Mouse (Mus musculus) small intestine, adult 2 months (tissue): Measurements from ENCODE around the gene Cstb. TPM values are rescaled to one million over a fixed set of nuclear protein-coding genes. Genes with fewer than 3 reads are reported as not detected.

Experiments
- H3K27ac ChIP-seq: fragments of 200-500 bp; 2 replicates; pipeline ENCODE4 v1.5.1; 2012; ENCODE audit warnings: low read depth, low read length, control low read depth, inconsistent platforms; ENCODE audit not compliant: insufficient read depth
- H3K27me3 ChIP-seq: fragments of 200-500 bp; 2 replicates; pipeline ENCODE4 v1.6.1; 2012; ENCODE audit warnings: mild to moderate bottlenecking, moderate library complexity, low read length, inconsistent platforms; ENCODE audit not compliant: control insufficient read depth, insufficient read depth
- H3K36me3 ChIP-seq: fragments of 200-500 bp; 2 replicates; pipeline ENCODE4 v1.6.1; 2012; ENCODE audit warnings: mild to moderate bottlenecking, low read length, control low read depth, inconsistent platforms; ENCODE audit not compliant: control insufficient read depth, insufficient read depth
- H3K4me1 ChIP-seq: fragments of 200-500 bp; 2 replicates; pipeline ENCODE4 v1.6.1; 2012; ENCODE audit warnings: low read length, inconsistent platforms, mixed read lengths; ENCODE audit not compliant: control insufficient read depth, insufficient read depth, insufficient read length
- H3K4me3 ChIP-seq: fragments of 200-500 bp; 2 replicates; pipeline ENCODE4 v1.5.1; 2012; ENCODE audit warnings: low read depth, mild to moderate bottlenecking, control low read depth, inconsistent platforms, low read length, moderate library complexity
- CTCF ChIP-seq: fragments of 200-500 bp; IDR thresholded peaks from 2 replicates; pipeline ENCODE4 v1.5.1; 2012; ENCODE audit warnings: low read depth, mild to moderate bottlenecking, control low read depth, inconsistent platforms, low read length, moderate library complexity, mixed read lengths; ENCODE audit not compliant: insufficient replicate concordance, insufficient read length; ENCODE audit errors: extremely low read depth
- POLR2A ChIP-seq: fragments of 200-500 bp; IDR thresholded peaks from 2 replicates; pipeline ENCODE4 v1.6.1; 2012; ENCODE audit warnings: low read depth, mild to moderate bottlenecking, control low read depth, inconsistent platforms, low read length, moderate library complexity
- WGBS: fragments of 180-500 bp; shearing (Covaris S2); methylation state at CpG from one replicate; pipeline ENCODE4 v1.1.7; 2018; 5-methylcytosine and 5-hydroxymethylcytosine counted together
- polyA plus RNA-seq: library from polyadenylated mRNA; depleted of rRNA; stranded (reverse); fragments of >200 nt; gene quantifications from 2 replicates; pipeline ENCODE4 v1.2.3, GENCODE M21; 2012

Gene Cstb
- polyA plus RNA-seq, 1 experiment: 21.1 TPM

GRCm38 (mm10) chr10:78418791-78419190, 6.7 kb upstream of the Cstb start:
- Histone ChIP-seq H3K27ac (no peak overlapping the region), H3K36me3 (no peaks in the 10 kb centered on the region), H3K27me3 (no peaks in the 10 kb centered on the region), H3K4me3 (no peak overlapping the region), H3K4me1 (no peaks in the 10 kb centered on the region)
- 71% methylated on average over 2 of the region's 2 CpGs for WGBS
- TF ChIP-seq CTCF (no peak), POLR2A (no peak)

- 86% methylated on average over 2 of the region's 2 CpGs for WGBS
- peaks cover 2% of the 10 kb centered on the region; the same call in 1 of the 2 replicates for H3K4me1 ChIP-seq
- H3K27ac ChIP-seq: no peak overlapping the region
Observed at GRCm38 (mm10) chr10:78420929-78421328, 4.5 kb upstream of the Cstb start.

GRCm38 (mm10) chr10:78422614-78423013, 2.9 kb upstream of the Cstb start:
- H3K4me1 ChIP-seq: peaks cover 5% of the 10 kb centered on the region; the same call in 1 of the 2 replicates
- H3K4me3 ChIP-seq: no peak overlapping the region
- WGBS: 83% methylated on average over 3 of the region's 3 CpGs
- no peaks in the 10 kb centered on the region for H3K36me3 ChIP-seq
- no peaks in the 10 kb centered on the region for H3K27me3 ChIP-seq
- TF ChIP-seq POLR2A (no peak), CTCF (no peak)
- no peak overlapping the region for H3K27ac ChIP-seq

More at GRCm38 (mm10) chr10:78420929-78421328, 4.5 kb upstream of the Cstb start:
- no peaks in the 10 kb centered on the region for H3K27me3 ChIP-seq
- H3K36me3 ChIP-seq: no peaks in the 10 kb centered on the region
- no peak overlapping the region for H3K4me3 ChIP-seq
- TF ChIP-seq CTCF (no peak), POLR2A (no peak)

- Histone ChIP-seq H3K36me3 (peaks cover 2% of the 10 kb centered on the region; the same call in 1 of the 2 replicates), H3K4me3 (peak overlapping the region; percentile 91), H3K27me3 (no peaks in the 10 kb centered on the region), H3K27ac (peak overlapping the region; percentile 43; the same call in 1 of the 2 replicates), H3K4me1 (peaks cover 5% of the 10 kb centered on the region; the same call in 1 of the 2 replicates)
- no peak for TF ChIP-seq POLR2A
- TF ChIP-seq CTCF: no peak
- WGBS: 38% methylated on average over 6 of the region's 6 CpGs
Observed at GRCm38 (mm10) chr10:78426117-78426735, 757 bp downstream of the Cstb start.

DNA sequence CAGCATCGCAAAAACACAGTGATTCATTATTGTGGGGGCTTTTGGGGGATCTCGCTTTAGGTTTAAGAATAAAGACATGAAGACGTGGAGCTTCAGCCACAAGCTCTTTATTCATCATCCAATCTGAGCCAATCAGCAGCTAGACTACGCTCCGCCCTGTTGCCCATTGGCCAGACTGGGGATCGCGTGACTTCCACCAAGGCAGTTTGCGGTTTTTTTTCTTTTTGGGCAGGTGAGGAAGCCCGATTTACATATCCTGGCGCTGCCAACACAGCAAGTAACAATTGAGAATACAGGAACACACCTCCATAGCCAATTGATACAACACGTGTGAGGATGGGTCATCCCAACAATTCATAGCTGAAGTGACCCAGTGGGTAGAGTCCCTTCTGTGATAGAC, 2.6 kb downstream of the Cstb start:
- 96% methylated on average over 11 of the region's 11 CpGs for WGBS
- no peak for TF ChIP-seq CTCF
- no peak for TF ChIP-seq POLR2A
- no peaks in the 10 kb centered on the region for H3K27me3 ChIP-seq
- no peak overlapping the region for H3K4me3 ChIP-seq
- peaks cover 5% of the 10 kb centered on the region; the same call in 1 of the 2 replicates for H3K4me1 ChIP-seq
- peaks cover 2% of the 10 kb centered on the region; the same call in 1 of the 2 replicates for H3K36me3 ChIP-seq
- no peak overlapping the region for H3K27ac ChIP-seq

DNA sequence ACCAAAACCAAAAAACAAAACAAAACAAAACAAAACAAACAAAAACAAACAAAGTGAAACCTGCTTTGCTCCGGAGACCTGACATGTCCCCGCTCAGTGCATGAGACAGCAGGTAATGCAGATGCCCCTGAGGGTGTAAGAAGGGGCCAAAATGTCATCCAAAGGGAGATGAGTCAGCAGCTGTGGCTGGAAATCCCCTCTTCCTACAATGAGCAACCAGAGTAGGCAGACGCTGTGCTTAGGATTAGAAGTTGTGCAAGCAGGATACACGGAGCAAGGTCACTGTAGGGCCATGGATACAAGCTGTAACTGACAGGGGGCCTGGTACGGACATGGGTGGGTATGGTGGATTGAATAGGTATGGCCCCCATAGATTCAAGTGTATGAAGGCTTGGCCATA, 3.7 kb downstream of the Cstb start:
- H3K27me3 ChIP-seq: no peaks in the 10 kb centered on the region
- no peak overlapping the region for H3K4me3 ChIP-seq
- peaks cover 5% of the 10 kb centered on the region; the same call in 1 of the 2 replicates for H3K4me1 ChIP-seq
- H3K27ac ChIP-seq: no peak overlapping the region
- TF ChIP-seq CTCF: no peak
- TF ChIP-seq POLR2A: no peak
- 70% methylated on average over 5 of the region's 5 CpGs for WGBS
- H3K36me3 ChIP-seq: peaks cover 2% of the 10 kb centered on the region; the same call in 1 of the 2 replicates

GRCm38 (mm10) chr10:78429776-78430175, 4.3 kb downstream of the Cstb start:
- Histone ChIP-seq H3K4me3 (no peak overlapping the region), H3K27ac (no peak overlapping the region), H3K4me1 (peaks cover 5% of the 10 kb centered on the region; the same call in 1 of the 2 replicates), H3K27me3 (no peaks in the 10 kb centered on the region), H3K36me3 (peaks cover 2% of the 10 kb centered on the region; the same call in 1 of the 2 replicates)
- WGBS: 90% methylated on average over 2 of the region's 2 CpGs
- no peak for TF ChIP-seq CTCF
- TF ChIP-seq POLR2A: no peak
